Mouse (Mus musculus) cortical plate, adult 2 months (tissue): Measurements from ENCODE around the gene Six1. TPM values are rescaled to one million over a fixed set of nuclear protein-coding genes. Genes with fewer than 3 reads are reported as not detected.

Source experiments
- H3K27ac ChIP-seq: fragments of 200-500 bp; 2 replicates; pipeline ENCODE4 v1.5.1; 2012; ENCODE audit warnings: low read length, control low read depth, inconsistent platforms; ENCODE audit not compliant: insufficient read depth
- H3K4me1 ChIP-seq: fragments of 200-500 bp; 2 replicates; pipeline ENCODE4 v1.6.1; 2011; ENCODE audit warnings: low read length; ENCODE audit not compliant: control insufficient read depth, insufficient read depth
- H3K4me3 ChIP-seq: fragments of 200-500 bp; 2 replicates; pipeline ENCODE4 v1.5.1; 2011; ENCODE audit warnings: mild to moderate bottlenecking, low read length, control low read depth; ENCODE audit not compliant: insufficient read depth
- CTCF ChIP-seq: fragments of 200-500 bp; IDR thresholded peaks from 2 replicates; pipeline ENCODE4 v1.5.1; 2011; ENCODE audit warnings: mild to moderate bottlenecking, control low read depth, low read length; ENCODE audit not compliant: insufficient read depth; ENCODE audit errors: extremely low read depth
- POLR2A ChIP-seq: fragments of 200-500 bp; IDR thresholded peaks from 2 replicates; pipeline ENCODE4 v1.6.1; 2011; ENCODE audit warnings: mild to moderate bottlenecking, low read length, control low read depth; ENCODE audit not compliant: insufficient read depth; ENCODE audit errors: extremely low read depth
- polyA plus RNA-seq: library from polyadenylated mRNA; depleted of rRNA; stranded (reverse); fragments of >200 nt; gene quantifications from 2 replicates; pipeline ENCODE4 v1.2.3, GENCODE M21; 2012

Gene Six1
- polyA plus RNA-seq, 1 experiment = 0.44 TPM

GRCm38 (mm10) chr12:73034901-73035895 lies 18.5 kb downstream of the Six1 start:
- Histone ChIP-seq H3K4me3 (no peak overlapping the region), H3K4me1 (no peaks in the 10 kb centered on the region)
- TF ChIP-seq POLR2A (no peak), CTCF (no peak)

DNA sequence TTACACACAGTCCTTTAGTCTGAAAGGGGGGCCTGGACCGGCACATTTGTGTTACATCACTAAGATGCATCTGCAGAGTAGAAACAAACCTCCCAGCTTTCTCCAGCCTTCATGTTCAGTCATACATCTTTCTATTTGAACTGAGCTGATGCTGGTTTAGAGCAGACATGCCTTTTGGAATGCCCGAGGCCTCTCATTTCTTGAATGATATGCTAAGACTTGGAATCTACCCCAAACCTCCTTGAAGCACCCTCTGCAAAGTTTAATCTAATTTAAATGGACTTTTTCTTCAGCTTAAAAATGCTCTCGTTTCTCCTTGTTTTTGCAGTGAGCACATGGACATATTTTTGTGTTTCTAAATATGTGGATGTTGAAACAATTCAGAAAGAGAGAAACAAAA lies 21.0 kb downstream of the Six1 start:
- Histone ChIP-seq H3K4me1 (no peaks in the 10 kb centered on the region), H3K4me3 (no peak overlapping the region), H3K27ac (no peak overlapping the region)
- TF ChIP-seq POLR2A = no peak

More at GRCm38 (mm10) chr12:73034901-73035895, 18.5 kb downstream of the Six1 start:
- no peak overlapping the region for H3K27ac ChIP-seq

- TF ChIP-seq CTCF (no peak), POLR2A (no peak)
Measured at GRCm38 (mm10) chr12:73031315-73031714, 22.4 kb downstream of the Six1 start.

GRCm38 (mm10) chr12:73025490-73025889 lies 28.2 kb downstream of the Six1 start:
- Histone ChIP-seq H3K4me3 (no peak overlapping the region), H3K4me1 (no peaks in the 10 kb centered on the region), H3K27ac (no peak overlapping the region)
- TF ChIP-seq CTCF (no peak), POLR2A (no peak)

More at GRCm38 (mm10) chr12:73031315-73031714, 22.4 kb downstream of the Six1 start:
- Histone ChIP-seq H3K27ac (no peak overlapping the region), H3K4me1 (no peaks in the 10 kb centered on the region), H3K4me3 (no peak overlapping the region)

DNA sequence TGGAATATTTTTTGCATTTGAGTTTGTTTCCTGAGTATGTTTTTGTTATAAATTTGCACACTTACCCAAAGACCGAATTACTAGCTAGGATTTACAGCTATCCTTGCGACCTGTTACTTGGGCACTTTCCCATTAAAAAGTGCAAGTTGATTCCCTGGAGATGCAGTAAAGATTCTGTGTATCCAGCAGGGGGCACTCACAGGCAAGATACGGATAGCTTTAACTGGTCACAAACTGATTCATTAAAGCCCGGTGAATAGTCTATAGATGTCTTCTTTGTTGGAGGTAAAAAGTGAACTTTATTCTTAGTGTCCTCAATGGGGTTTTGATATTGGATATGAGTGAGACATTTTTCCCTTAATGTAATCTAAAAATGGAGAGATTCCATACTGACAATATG lies 32.7 kb downstream of the Six1 start:
- H3K4me1 ChIP-seq = no peaks in the 10 kb centered on the region
- no peak overlapping the region for H3K4me3 ChIP-seq
- peak; percentile 62; the same call in 1 of the 2 replicates for TF ChIP-seq CTCF
- TF ChIP-seq POLR2A = no peak
- H3K27ac ChIP-seq = no peak overlapping the region

- TF ChIP-seq POLR2A (no peak), CTCF (no peak)
- H3K4me3 ChIP-seq = no peak overlapping the region
- no peak overlapping the region for H3K27ac ChIP-seq
- H3K4me1 ChIP-seq = no peaks in the 10 kb centered on the region
Measured at GRCm38 (mm10) chr12:73020422-73020821, 33.3 kb downstream of the Six1 start.

- no peak overlapping the region for H3K27ac ChIP-seq
- H3K4me1 ChIP-seq = no peaks in the 10 kb centered on the region
- H3K4me3 ChIP-seq = no peak overlapping the region
- TF ChIP-seq CTCF (no peak), POLR2A (no peak)
Measured at GRCm38 (mm10) chr12:73018838-73019237, 34.8 kb downstream of the Six1 start.

DNA sequence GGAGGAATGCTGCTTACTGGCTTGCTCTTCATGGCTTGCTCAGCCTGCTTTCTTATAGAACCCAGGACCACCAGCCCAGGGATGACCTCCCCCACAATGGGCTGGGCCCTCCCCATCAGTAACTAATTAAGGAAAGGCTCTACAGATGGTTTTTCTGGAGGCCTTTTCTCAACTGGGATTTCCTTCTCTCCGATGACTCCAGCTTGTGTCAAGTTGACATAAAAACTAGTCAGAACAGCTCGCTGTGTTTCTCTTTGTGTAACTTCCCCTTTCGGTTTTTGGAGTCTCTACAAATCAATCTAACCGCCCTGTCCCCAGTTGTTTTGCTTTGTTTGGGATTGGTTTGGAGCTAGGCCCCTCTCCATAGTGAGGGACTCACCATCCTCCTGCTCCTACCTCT lies 37.5 kb downstream of the Six1 start:
- no peak overlapping the region for H3K4me3 ChIP-seq
- no peaks in the 10 kb centered on the region for H3K4me1 ChIP-seq
- TF ChIP-seq CTCF (no peak), POLR2A (no peak)
- H3K27ac ChIP-seq = no peak overlapping the region

DNA sequence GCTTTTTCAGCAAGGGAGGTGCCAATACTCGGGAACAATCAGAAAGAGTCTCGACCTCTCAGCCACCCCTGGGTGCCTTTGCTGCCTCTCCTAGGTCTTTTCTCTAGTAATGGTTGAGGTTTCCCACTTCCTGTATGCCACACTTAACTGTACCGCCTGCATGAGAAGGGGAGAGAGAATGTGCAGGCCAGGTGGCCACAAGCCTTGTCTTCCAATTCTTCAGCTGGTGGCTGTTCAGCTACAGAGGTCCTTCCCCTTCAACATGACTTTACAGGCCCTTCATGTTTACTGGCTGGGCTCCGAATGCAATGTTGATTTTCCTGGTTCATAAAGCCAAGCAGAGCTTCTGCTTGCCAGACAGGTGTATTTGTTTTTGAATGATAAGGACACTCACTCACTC lies 39.4 kb downstream of the Six1 start:
- no peak overlapping the region for H3K4me3 ChIP-seq
- no peak overlapping the region for H3K27ac ChIP-seq
- no peak for TF ChIP-seq CTCF
- no peak for TF ChIP-seq POLR2A
- no peaks in the 10 kb centered on the region for H3K4me1 ChIP-seq

GRCm38 (mm10) chr12:73012824-73013223 lies 40.9 kb downstream of the Six1 start:
- H3K4me1 ChIP-seq = no peaks in the 10 kb centered on the region
- no peak overlapping the region for H3K4me3 ChIP-seq
- TF ChIP-seq POLR2A (no peak), CTCF (no peak)
- no peak overlapping the region for H3K27ac ChIP-seq
